Mouse (Mus musculus) embryonic facial prominence, embryonic 14.5 days (tissue): ENCODE results near the gene Nr6a1. TPM values are rescaled to one million over a fixed set of nuclear protein-coding genes. Genes with fewer than 3 reads are reported as not detected.

ENCODE experiments used
- ATAC-seq: fragments of 200-750 bp; cut with Nextera tagmentation; 2 replicates; pipeline ENCODE4 v1.8.0; 2017; ENCODE audit warnings: low read depth, moderate number of reproducible peaks, moderate TSS enrichment
- DNase-seq: peaks from one replicate; pipeline ENCODE4 v3.0.0-alpha.2; 2015; ENCODE audit warnings: low spot score
- H3K27ac ChIP-seq: fragments of 300-500 bp; sonication (generic); replicated peaks from 2 replicates; pipeline ENCODE4 v1.5.1; 2014; ENCODE audit warnings: low read depth, mild to moderate bottlenecking, low read length, moderate library complexity
- H3K27me3 ChIP-seq: fragments of 300-500 bp; sonication (generic); replicated peaks from 2 replicates; pipeline ENCODE4 v1.6.1; 2014; ENCODE audit warnings: low read length; ENCODE audit not compliant: control insufficient read depth, insufficient read depth
- H3K36me3 ChIP-seq: fragments of 300-500 bp; sonication (generic); 2 replicates; pipeline ENCODE4 v1.6.1; 2014; ENCODE audit warnings: low read length, mixed read lengths; ENCODE audit not compliant: control insufficient read depth, insufficient read depth
- H3K4me1 ChIP-seq: fragments of 300-500 bp; sonication (generic); 2 replicates; pipeline ENCODE4 v1.6.1; 2014; ENCODE audit warnings: antibody characterized with exemption, low read length; ENCODE audit not compliant: control insufficient read depth, insufficient read depth
- H3K4me2 ChIP-seq: fragments of 300-500 bp; sonication (generic); 2 replicates; pipeline ENCODE4 v1.6.1; 2014; ENCODE audit warnings: low read depth, mild to moderate bottlenecking, low read length, moderate library complexity, mixed read lengths
- H3K4me3 ChIP-seq: fragments of 300-500 bp; sonication (generic); 2 replicates; pipeline ENCODE4 v1.5.1; 2014; ENCODE audit warnings: low read depth, mild to moderate bottlenecking, low read length
- H3K9ac ChIP-seq: fragments of 300-500 bp; sonication (generic); 2 replicates; pipeline ENCODE4 v1.6.1; 2014; ENCODE audit warnings: low read depth, mild to moderate bottlenecking, low read length, moderate library complexity, mixed read lengths
- H3K9me3 ChIP-seq: fragments of 300-500 bp; sonication (generic); 2 replicates; pipeline ENCODE4 v1.6.1; 2016; ENCODE audit warnings: low read length; ENCODE audit not compliant: control insufficient read depth
- WGBS: fragments of 180-500 bp; shearing (Covaris S2); extraction: QIAGEN DNeasy Blood & Tissue Kit; methylation state at CpG from one replicate; pipeline ENCODE4 v1.1.7; 2014; 5-methylcytosine and 5-hydroxymethylcytosine counted together
- polyA plus RNA-seq: library from polyadenylated mRNA; unstranded; fragments of >200 nt; fragmentation: Nextera tagmentation; extraction: Ambion mirVana; gene quantifications from 2 replicates; pipeline ENCODE4 v1.2.1, GENCODE M21; 2014

The Nr6a1 gene
- polyA plus RNA-seq, 1 experiment from 2014 or later = 1.7 TPM

DNA sequence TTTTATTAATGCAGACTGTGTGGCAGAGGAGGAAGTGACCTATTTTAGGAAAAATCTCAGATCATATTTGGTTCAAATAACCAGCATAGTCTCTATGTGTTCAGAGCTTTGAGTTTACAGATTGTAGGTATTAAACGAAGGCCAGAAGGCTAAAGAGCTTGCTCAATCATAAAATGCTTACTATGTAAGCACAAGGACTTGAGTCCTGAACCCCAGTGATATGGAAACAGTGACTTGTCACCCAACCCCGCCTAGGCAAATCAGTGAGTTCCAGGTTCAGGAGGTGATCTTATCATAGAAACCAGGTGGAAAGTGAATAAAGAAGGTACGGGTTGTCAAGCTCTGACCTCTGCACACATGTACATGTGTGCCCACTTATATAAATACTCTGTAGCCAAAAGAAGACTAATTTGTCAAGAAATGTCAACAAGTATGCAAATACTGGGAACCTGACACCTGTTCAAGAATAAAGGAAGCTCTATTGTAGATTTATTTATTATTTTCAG, 99.6 kb downstream of the Nr6a1 start:
- Histone ChIP-seq H3K27ac (no peak overlapping the region), H3K27me3 (no peaks in the 10 kb centered on the region), H3K9ac (no peak overlapping the region), H3K9me3 (no peaks in the 10 kb centered on the region), H3K4me3 (no peak overlapping the region), H3K4me1 (no peaks in the 10 kb centered on the region), H3K4me2 (no peak overlapping the region), H3K36me3 (peaks cover 5% of the 10 kb centered on the region; the same call in 1 of the 2 replicates)
- no peak for ATAC-seq
- WGBS = 65% methylated on average over 3 of the region's 3 CpGs
- DNase-seq = no peak

DNA sequence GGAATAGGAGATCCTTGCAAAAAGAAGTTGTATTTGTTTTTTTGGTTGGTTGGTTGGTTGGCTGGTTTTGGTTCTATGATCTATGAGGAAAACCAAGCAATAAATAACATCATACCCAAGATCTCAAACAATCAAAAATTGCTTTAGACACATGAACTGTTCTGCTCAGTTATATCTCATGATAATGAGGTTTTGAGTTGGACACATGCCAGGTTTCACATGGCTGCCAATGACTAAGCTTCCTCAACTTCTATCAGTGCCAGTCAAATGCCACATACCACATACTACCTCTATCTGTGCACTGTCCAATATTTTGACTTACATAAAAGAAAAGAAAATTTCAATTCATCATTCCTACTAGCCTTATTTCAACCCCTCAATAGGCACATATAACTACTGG, 101.3 kb downstream of the Nr6a1 start:
- DNase-seq (peak; percentile 28), ATAC-seq (no peak)
- Histone ChIP-seq H3K4me1 (no peaks in the 10 kb centered on the region), H3K27me3 (no peaks in the 10 kb centered on the region), H3K4me2 (no peak overlapping the region), H3K36me3 (peaks cover 2% of the 10 kb centered on the region; the same call in 1 of the 2 replicates), H3K9ac (no peak overlapping the region), H3K27ac (no peak overlapping the region), H3K4me3 (no peak overlapping the region), H3K9me3 (no peaks in the 10 kb centered on the region)

DNA sequence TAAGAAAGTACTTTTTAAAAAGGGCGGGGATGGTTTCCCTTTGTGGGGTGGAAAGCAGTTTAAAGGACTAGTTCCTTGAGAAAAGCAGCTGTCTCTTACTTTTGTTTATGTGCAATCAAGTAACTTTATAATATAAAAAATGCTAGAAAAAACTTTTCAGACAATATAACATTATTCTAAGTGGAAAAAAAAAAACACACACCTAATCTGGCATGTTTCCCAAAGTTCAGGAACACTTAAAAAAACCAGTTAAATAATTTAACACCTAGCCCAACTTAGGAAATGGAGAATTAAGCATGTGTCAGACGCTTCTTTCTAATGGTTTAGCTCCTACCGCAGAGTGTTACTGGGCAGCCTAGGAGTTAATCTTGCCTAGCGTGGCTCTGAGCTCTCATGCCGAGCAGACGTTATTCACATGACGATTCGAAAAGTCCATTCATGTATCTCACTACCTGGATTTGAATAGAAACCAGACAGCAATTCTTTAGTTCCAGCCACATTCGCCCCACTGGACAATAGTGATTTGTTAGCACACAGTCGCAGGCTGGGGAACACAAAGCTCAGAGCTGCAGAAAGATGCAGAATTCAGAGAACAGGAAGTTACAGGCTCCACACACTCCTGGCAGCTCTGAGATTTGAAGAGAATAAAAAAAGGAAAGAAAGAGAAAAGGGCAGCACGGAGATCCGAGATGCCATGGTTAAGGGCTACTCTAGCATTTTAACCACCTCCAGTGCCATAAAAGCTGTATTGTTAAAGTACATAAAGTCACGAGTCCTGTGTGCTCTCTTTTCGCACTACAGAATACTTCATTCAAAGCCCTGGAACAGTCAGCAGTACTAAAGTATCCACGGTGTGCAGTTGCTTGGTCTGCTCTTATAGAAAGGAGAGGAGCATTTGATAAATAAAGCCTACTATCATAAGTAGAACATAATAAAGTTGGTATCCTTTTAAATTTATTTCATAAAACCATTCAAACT, 102.4 kb downstream of the Nr6a1 start:
- Histone ChIP-seq H3K27me3 (no peaks in the 10 kb centered on the region), H3K4me3 (peak overlapping the region; percentile 50), H3K4me2 (peak overlapping the region; percentile 77), H3K36me3 (no peaks in the 10 kb centered on the region), H3K9me3 (no peaks in the 10 kb centered on the region), H3K9ac (peak overlapping the region; percentile 75), H3K27ac (peak overlapping the region; percentile 96), H3K4me1 (no peaks in the 10 kb centered on the region)
- ATAC-seq (no peak), DNase-seq (peak; percentile 80)
- 5% methylated on average over 15 of the region's 15 CpGs for WGBS

DNA sequence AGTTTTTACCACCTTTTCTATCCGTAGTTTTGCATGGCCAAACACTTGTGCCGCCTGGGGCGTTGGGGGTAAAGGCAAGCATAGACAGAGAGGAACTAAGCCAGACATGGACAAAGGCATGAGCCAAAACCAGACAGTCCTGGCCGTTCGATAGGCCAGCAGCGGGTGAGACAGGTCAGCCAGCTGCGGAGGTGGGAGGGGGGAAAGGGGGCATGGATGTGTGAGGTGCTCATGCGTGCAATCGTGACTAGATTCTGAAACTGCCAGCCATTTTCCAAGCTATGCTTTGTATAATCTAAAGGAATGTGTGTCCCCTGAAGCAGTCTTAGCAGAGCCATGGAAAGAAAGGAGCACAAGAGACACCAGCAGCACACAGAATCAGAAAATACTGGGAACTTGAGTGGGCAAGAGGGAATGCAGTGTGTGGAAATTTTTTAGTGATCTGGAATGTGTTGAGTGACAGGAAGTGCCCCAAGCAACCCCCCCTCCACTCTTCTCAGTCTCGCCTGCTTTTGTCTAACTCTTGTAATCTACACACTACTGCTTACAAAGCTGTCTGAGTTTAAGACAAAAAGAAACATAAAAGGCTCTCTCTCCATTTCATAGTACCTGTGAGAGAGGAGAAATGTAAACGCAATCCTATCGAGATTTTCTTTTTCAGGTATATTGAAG, 103.4 kb downstream of the Nr6a1 start:
- H3K27ac ChIP-seq = peak overlapping the region; percentile 96
- H3K4me1 ChIP-seq = no peaks in the 10 kb centered on the region
- no peaks in the 10 kb centered on the region for H3K36me3 ChIP-seq
- peak overlapping the region; percentile 50 for H3K4me3 ChIP-seq
- H3K9me3 ChIP-seq = no peaks in the 10 kb centered on the region
- H3K9ac ChIP-seq = peak overlapping the region; percentile 76
- no peaks in the 10 kb centered on the region for H3K27me3 ChIP-seq
- peak; percentile 86 for DNase-seq
- ATAC-seq = peak; percentile 83
- H3K4me2 ChIP-seq = peak overlapping the region; percentile 77
- WGBS = 2% methylated on average over 12 of the region's 12 CpGs

DNA sequence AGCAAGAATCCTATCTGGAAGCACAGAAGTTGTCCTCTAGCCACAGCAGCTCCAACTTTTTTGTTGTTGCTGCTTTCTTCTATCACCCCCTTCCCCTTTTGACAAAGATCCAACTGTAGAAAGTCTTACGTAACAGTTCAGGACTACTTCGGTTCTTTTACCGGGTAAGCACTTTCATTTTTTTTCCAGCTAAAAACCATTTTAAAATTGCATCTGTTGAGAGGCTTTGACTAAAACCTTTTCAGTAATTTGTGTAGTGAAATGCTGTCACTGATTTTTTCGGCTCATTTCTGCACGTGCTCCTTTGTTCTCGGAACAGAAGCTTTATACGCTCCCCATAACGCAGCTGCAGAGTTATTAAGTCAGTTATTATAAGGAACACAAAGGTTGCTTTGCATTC, 104.1 kb downstream of the Nr6a1 start:
- H3K27ac ChIP-seq = peak overlapping the region; percentile 96
- 2% methylated on average over 8 of the region's 8 CpGs for WGBS
- peak; percentile 12; the same call in 1 of the 2 replicates for ATAC-seq
- H3K9ac ChIP-seq = peak overlapping the region; percentile 76
- H3K4me2 ChIP-seq = peak overlapping the region; percentile 77
- H3K4me1 ChIP-seq = no peaks in the 10 kb centered on the region
- H3K4me3 ChIP-seq = peak overlapping the region; percentile 50
- H3K27me3 ChIP-seq = no peaks in the 10 kb centered on the region
- DNase-seq = peak; percentile 84
- no peaks in the 10 kb centered on the region for H3K9me3 ChIP-seq
- no peaks in the 10 kb centered on the region for H3K36me3 ChIP-seq

DNA sequence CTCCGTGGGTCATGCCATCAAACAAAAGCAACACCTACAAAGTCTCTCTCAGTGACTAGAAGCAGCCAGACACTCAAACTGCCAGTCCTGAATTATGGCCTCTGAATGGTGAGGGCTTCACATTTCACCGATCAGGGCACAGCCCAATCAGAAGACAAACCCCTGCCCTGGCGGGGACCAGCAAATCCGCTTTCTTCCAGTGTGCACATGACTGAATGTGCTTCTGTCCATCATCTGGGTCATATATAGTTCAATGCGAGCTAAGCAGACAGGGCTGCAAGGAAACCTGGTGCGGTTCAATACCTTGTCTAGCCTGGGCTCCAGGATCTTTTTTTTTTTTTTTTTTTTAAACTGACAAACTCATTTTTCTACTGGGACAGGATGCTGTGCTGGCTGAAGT, 104.5 kb downstream of the Nr6a1 start:
- H3K36me3 ChIP-seq = no peaks in the 10 kb centered on the region
- peak overlapping the region; percentile 50 for H3K4me3 ChIP-seq
- H3K27me3 ChIP-seq = no peaks in the 10 kb centered on the region
- no peaks in the 10 kb centered on the region for H3K9me3 ChIP-seq
- DNase-seq = peak; percentile 97
- H3K4me1 ChIP-seq = no peaks in the 10 kb centered on the region
- peak overlapping the region; percentile 76 for H3K9ac ChIP-seq
- peak overlapping the region; percentile 96 for H3K27ac ChIP-seq
- peak; percentile 97 for ATAC-seq
- WGBS = 3% methylated on average over 6 of the region's 6 CpGs
- peak overlapping the region; percentile 77 for H3K4me2 ChIP-seq

DNA sequence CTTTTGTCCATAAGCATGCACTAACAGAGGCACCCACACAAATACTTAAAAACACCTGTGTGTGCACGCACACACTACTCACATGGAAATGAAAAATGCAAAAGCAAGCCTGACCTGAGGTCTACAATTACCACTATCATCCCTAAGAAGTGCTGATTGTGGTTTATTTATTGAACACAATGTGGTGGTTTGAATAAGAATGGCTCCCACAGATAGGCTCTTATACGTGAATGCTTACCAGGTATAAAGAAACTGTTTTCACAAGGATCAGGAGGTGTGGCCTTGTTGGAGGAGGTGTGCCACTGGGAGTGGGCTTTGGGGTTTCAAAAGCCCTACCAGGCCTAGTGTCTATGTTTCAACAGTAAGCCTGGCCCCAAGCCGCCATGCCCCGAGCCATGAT, 110.0 kb downstream of the Nr6a1 start:
- 76% methylated on average over 4 of the region's 4 CpGs for WGBS
- H3K27ac ChIP-seq = no peak overlapping the region
- DNase-seq (no peak), ATAC-seq (no peak)
- no peaks in the 10 kb centered on the region for H3K9me3 ChIP-seq
- no peak overlapping the region for H3K4me2 ChIP-seq
- no peaks in the 10 kb centered on the region for H3K4me1 ChIP-seq
- no peaks in the 10 kb centered on the region for H3K27me3 ChIP-seq
- no peak overlapping the region for H3K9ac ChIP-seq
- H3K4me3 ChIP-seq = no peak overlapping the region
- H3K36me3 ChIP-seq = no peaks in the 10 kb centered on the region

DNA sequence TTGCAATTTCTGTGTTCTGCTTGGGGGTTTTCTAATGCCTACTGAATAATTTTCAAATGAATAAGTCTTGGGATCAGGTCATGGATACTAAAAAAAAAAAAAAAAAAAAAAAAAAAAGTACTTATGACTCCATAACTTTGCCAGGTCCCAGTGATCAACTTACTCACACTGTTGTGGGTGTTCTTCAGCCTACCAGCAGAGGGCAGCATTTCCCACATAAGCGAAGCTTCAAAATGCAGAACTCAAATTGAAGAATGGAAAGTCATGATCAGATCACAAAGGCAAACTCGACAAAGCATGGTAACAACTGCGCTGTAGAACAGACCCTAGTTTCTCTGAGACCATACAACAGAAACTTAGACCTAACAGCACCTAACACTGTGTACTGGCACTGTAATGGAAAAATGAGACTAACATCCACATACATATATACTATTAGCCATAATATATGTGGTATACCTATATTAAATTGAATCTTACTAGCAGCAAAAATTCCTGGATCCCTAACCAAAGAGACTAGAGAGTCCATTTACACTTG, 130.3 kb downstream of the Nr6a1 start:
- H3K27me3 ChIP-seq = no peaks in the 10 kb centered on the region
- H3K36me3 ChIP-seq = no peaks in the 10 kb centered on the region
- H3K4me1 ChIP-seq = no peaks in the 10 kb centered on the region
- H3K4me3 ChIP-seq = no peak overlapping the region
- H3K4me2 ChIP-seq = no peak overlapping the region
- DNase-seq (peak; percentile 85), ATAC-seq (peak; percentile 50; the same call in 1 of the 2 replicates)
- 19% methylated on average over 3 of the region's 3 CpGs for WGBS
- no peaks in the 10 kb centered on the region for H3K9me3 ChIP-seq
- H3K27ac ChIP-seq = no peak overlapping the region
- H3K9ac ChIP-seq = no peak overlapping the region
